Mouse (Mus musculus): ENCODE measurements around the gene Kazald1.

GRCm38 (mm10) chr19:45053451-45053850 is 21.6 kb upstream of the Kazald1 start:
- TF ChIP-seq CTCF (IDR thresholded peaks at IDR 0.05; ENCODE audit: borderline replicate concordance, extremely low read depth, insufficient read depth, insufficient read length) (no peak), POLR2A (IDR thresholded peaks at IDR 0.05; ENCODE audit: borderline replicate concordance, extremely low read depth, insufficient read depth, insufficient read length, poor library complexity, severe bottlenecking) (no peak)

All from brain, embryonic 14.5 days (tissue).